Mouse (Mus musculus) cortical plate, adult 2 months (tissue): ENCODE results near the gene Gm9936. TPM values are rescaled to one million over a fixed set of nuclear protein-coding genes. Genes with fewer than 3 reads are reported as not detected.
"Not testable (repeated sequence)": the region's sequence is repeated elsewhere in the genome, so short reads cannot be mapped to it uniquely, and the experiment has no call there.

Experiments
- H3K27ac ChIP-seq: fragments of 200-500 bp; 2 replicates; pipeline ENCODE4 v1.5.1; 2012; ENCODE audit warnings: low read length, control low read depth, inconsistent platforms; ENCODE audit not compliant: insufficient read depth
- H3K4me1 ChIP-seq: fragments of 200-500 bp; 2 replicates; pipeline ENCODE4 v1.6.1; 2011; ENCODE audit warnings: low read length; ENCODE audit not compliant: control insufficient read depth, insufficient read depth
- H3K4me3 ChIP-seq: fragments of 200-500 bp; 2 replicates; pipeline ENCODE4 v1.5.1; 2011; ENCODE audit warnings: mild to moderate bottlenecking, low read length, control low read depth; ENCODE audit not compliant: insufficient read depth
- CTCF ChIP-seq: fragments of 200-500 bp; IDR thresholded peaks from 2 replicates; pipeline ENCODE4 v1.5.1; 2011; ENCODE audit warnings: mild to moderate bottlenecking, control low read depth, low read length; ENCODE audit not compliant: insufficient read depth; ENCODE audit errors: extremely low read depth
- POLR2A ChIP-seq: fragments of 200-500 bp; IDR thresholded peaks from 2 replicates; pipeline ENCODE4 v1.6.1; 2011; ENCODE audit warnings: mild to moderate bottlenecking, low read length, control low read depth; ENCODE audit not compliant: insufficient read depth; ENCODE audit errors: extremely low read depth
- polyA plus RNA-seq: library from polyadenylated mRNA; depleted of rRNA; stranded (reverse); fragments of >200 nt; gene quantifications from 2 replicates; pipeline ENCODE4 v1.2.3, GENCODE M21; 2012

The Gm9936 gene
- polyA plus RNA-seq, 1 experiment = 0.25 TPM

GRCm38 (mm10) chr5:114879399-114879798, 20.9 kb upstream of the Gm9936 start:
- no peaks in the 10 kb centered on the region for H3K4me1 ChIP-seq
- no peak overlapping the region for H3K4me3 ChIP-seq
- TF ChIP-seq CTCF = no peak
- no peak for TF ChIP-seq POLR2A
- H3K27ac ChIP-seq = no peak overlapping the region

GRCm38 (mm10) chr5:114877487-114877886, 19.0 kb upstream of the Gm9936 start:
- H3K4me1 ChIP-seq = no peaks in the 10 kb centered on the region
- TF ChIP-seq POLR2A (no peak), CTCF (no peak)
- no peak overlapping the region for H3K27ac ChIP-seq
- H3K4me3 ChIP-seq = no peak overlapping the region

GRCm38 (mm10) chr5:114876331-114876730, 17.8 kb upstream of the Gm9936 start:
- Histone ChIP-seq H3K4me1 (no peaks in the 10 kb centered on the region), H3K4me3 (no peak overlapping the region), H3K27ac (no peak overlapping the region)
- TF ChIP-seq POLR2A (no peak), CTCF (no peak)

- TF ChIP-seq CTCF (no peak), POLR2A (no peak)
- no peak overlapping the region for H3K27ac ChIP-seq
- no peaks in the 10 kb centered on the region for H3K4me1 ChIP-seq
- no peak overlapping the region for H3K4me3 ChIP-seq
These were observed 17.4 kb upstream of the Gm9936 start for GRCm38 (mm10) chr5:114875858-114876257.

GRCm38 (mm10) chr5:114865279-114865678, 6.8 kb upstream of the Gm9936 start:
- TF ChIP-seq CTCF (no peak), POLR2A (no peak)
- Histone ChIP-seq H3K4me1 (no peaks in the 10 kb centered on the region), H3K4me3 (no peak overlapping the region), H3K27ac (no peak overlapping the region)

GRCm38 (mm10) chr5:114864813-114865212, 6.3 kb upstream of the Gm9936 start:
- Histone ChIP-seq H3K27ac (no peak overlapping the region), H3K4me1 (no peaks in the 10 kb centered on the region), H3K4me3 (no peak overlapping the region)
- TF ChIP-seq CTCF (no peak), POLR2A (no peak)

GRCm38 (mm10) chr5:114861730-114862129, 3.2 kb upstream of the Gm9936 start:
- Histone ChIP-seq H3K4me1 (no peaks in the 10 kb centered on the region), H3K4me3 (no peak overlapping the region), H3K27ac (no peak overlapping the region)
- TF ChIP-seq CTCF (no peak), POLR2A (no peak)

GRCm38 (mm10) chr5:114859253-114859652, 771 bp upstream of the Gm9936 start:
- Histone ChIP-seq H3K4me1 (no peaks in the 10 kb centered on the region), H3K27ac (no peak overlapping the region), H3K4me3 (peak overlapping the region; percentile 12)
- TF ChIP-seq CTCF (peak; percentile 77), POLR2A (no peak)

GRCm38 (mm10) chr5:114853364-114853763, 5.1 kb downstream of the Gm9936 start, which contains the start of gene 4930519G04Rik:
4930519G04Rik (plus strand) TSS chr5:114853664.
- H3K27ac ChIP-seq, H3K4me3 ChIP-seq, H3K4me1 ChIP-seq: not testable (repeated sequence)

GRCm38 (mm10) chr5:114851565-114852236, 6.8 kb downstream of the Gm9936 start:
- H3K4me1 ChIP-seq = no peaks in the 10 kb centered on the region
- no peak overlapping the region for H3K4me3 ChIP-seq
- TF ChIP-seq POLR2A (no peak), CTCF (no peak)
- no peak overlapping the region for H3K27ac ChIP-seq

GRCm38 (mm10) chr5:114844371-114844770, 14.1 kb downstream of the Gm9936 start:
- not testable (repeated sequence) for H3K4me3 ChIP-seq, H3K4me1 ChIP-seq, H3K27ac ChIP-seq
